Mouse (Mus musculus) monocyte, adult 59 days (primary cell): Measurements from ENCODE around the gene Ddx19b. TPM values are rescaled to one million over a fixed set of nuclear protein-coding genes. Genes with fewer than 3 reads are reported as not detected.

Experiments
- total RNA-seq, 2 experiments: library from RNA; stranded (reverse); gene quantifications; one replicate each; pipeline ENCODE4 v1.2.4; 2023

The Ddx19b gene
- 1 to 10 TPM; 8.2 to 8.6 TPM for total RNA-seq

GRCm38 (mm10) chr8:111031572-111031971 lies at the start of gene Ddx19b:
Gene Ddx19b, minus strand, starts transcription at chr8:111031751.

GRCm38 (mm10) chr8:111056158-111056663 lies 24.7 kb upstream of the Ddx19b start, which contains the start of gene Exosc6:
Gene Exosc6, plus strand, starts transcription at chr8:111056339.

GRCm38 (mm10) chr8:111032916-111033315 lies 1.4 kb upstream of the Ddx19b start, which contains the start of gene Aars:
Gene Aars, plus strand, starts transcription at chr8:111033144.

GRCm38 (mm10) chr8:110997547-110998531 lies 33.7 kb downstream of the Ddx19b start, which contains the start of gene Ddx19a:
Gene Ddx19a, minus strand, starts transcription at chr8:110997800.

Other genes starting within 250 kb of the Ddx19b start
- gene Il34, start 225.8 kb downstream of the Ddx19b start, total RNA-seq = not detected
- gene Cog4, start 185.2 kb downstream of the Ddx19b start, total RNA-seq = 10 to 100 TPM; 37.8 to 55.2 TPM
- gene Sf3b3, start 185.0 kb downstream of the Ddx19b start, total RNA-seq = 10 to 100 TPM; 79.1 to 85.2 TPM
- gene Fuk, start 129.3 kb downstream of the Ddx19b start, total RNA-seq = 1 to 10 TPM; 6.4 to 7.0 TPM
- 10 to 100 TPM; 31.1 to 34.4 TPM for gene St3gal2, start 111.8 kb downstream of the Ddx19b start, total RNA-seq
- 10 to 100 TPM; 45.1 to 45.9 TPM for gene Ddx19a, start 34.0 kb downstream of the Ddx19b start, total RNA-seq
- gene Aars, start 1.4 kb upstream of the Ddx19b start, total RNA-seq = 10 to 100 TPM; 20.8 to 23.0 TPM
- 1 to 10 TPM; 2.7 to 3.9 TPM for gene Exosc6, start 24.6 kb upstream of the Ddx19b start, total RNA-seq
- gene Clec18a, start 60.7 kb upstream of the Ddx19b start, total RNA-seq = not detected
- gene Pdpr, start 62.9 kb upstream of the Ddx19b start, total RNA-seq = 10 to 100 TPM; 18.9 to 20.1 TPM
- gene Glg1, start 227.5 kb upstream of the Ddx19b start, total RNA-seq = 10 to 100 TPM; 88.6 to 89.0 TPM